Mouse (Mus musculus) left cerebral cortex, adult 9 months (tissue): ENCODE results near the gene Zfp882.
A peak's percentile ranks its signal among the peaks of the same experiment; 100 is the strongest.
"Not testable (repeated sequence)": the region's sequence is repeated elsewhere in the genome, so short reads cannot be mapped to it uniquely, and the experiment has no call there.

Source experiments
- DNase-seq, 2 experiments: peaks; one replicate each; pipeline ENCODE4 v3.0.0; 2022; ENCODE audit warnings: low spot score in 2 of 2

Zfp882 gene

DNA sequence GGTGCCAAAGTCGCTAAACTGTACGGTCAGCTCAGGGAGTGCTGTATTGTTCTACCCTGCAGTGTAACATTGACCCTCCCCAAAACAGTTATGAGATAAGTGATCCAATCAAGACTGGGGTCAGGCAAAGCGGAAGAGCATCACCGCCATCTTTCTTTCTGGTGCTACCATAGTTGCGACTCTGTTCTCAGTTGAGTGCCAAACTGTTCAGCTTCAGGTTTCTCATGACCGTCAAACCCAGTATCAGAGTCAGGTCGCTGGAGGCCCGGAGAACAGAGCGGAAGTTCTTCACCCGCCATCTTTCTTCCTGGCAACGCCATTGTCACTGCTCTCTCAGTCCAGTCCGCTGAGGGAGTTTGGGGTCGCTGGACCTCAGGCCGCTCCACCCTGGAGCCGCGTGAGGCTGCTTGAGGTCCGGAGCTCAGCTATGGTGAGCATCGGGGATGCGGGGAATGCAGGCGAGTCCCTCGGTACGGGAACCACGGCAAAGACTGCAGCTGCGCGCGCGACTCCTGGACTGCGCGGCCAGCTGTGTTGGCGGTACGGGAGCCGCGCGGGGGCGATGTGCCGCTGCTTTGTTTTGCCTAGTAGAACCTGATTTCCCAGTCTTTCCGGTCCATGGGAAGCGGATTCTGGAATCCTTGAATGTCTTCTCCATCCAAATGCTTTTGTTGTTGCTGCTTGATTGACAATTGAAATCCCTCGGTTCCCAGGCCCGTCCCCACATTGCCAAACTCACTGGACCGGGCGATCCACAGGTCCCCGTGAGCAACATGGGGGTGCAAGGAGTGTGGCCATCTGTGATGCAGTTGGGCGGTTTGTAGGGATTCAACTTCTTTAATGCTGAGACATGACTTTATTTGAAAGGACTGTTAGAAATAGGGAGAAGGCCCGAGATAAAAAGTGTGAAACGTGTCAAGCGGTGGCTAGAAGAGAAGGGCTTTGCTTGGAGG is at the start of gene Zfp882, which contains the start of gene Zfp617:
Zfp882 (plus strand) TSS at position 300 of the 953 bp plus-strand sequence.
Zfp617 (plus strand) TSS at position 327 of the 953 bp plus-strand sequence.
- DNase-seq, result peak; percentile 87 to 94

DNA sequence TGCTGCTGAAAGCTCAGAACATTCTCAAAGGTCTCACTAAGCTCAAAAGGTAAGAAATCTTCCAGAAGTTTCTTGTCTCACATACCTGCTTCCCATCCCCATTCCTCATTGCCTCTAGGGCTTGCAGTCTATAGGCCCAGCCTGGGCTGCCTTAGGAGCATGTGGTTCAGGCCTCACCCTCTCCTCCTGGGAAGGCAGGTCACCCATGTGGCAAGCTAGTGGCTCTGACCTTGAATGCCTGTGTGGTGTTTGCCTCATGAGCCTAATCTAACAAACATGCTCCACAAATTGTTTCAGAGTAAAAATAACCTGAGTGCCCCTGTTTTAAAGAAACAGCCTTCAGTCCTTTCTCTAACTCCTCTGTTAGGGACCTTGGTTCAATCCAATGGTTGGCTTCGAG is 46.9 kb upstream of the Zfp882 start:
- not testable (repeated sequence) for DNase-seq

DNA sequence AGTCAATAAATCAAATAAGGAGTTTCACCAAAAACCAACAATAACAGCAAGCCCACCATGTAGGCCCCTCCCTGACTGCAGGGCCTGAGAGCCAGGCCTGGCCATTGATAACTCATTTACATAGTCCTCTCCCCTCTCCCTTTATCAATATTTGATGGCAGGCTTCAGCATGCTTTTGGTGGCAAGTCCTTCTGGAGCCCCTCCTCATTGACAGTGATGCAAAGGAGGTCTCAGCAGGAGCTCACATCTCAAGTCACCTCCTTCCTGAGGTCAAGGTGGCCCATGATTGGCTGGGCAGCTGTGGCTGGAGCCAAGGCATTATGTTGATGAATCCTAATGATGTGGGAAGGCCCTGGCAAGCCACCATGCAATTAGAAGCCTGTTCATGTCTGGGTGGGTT is 46.4 kb upstream of the Zfp882 start:
- DNase-seq, result not testable (repeated sequence)

DNA sequence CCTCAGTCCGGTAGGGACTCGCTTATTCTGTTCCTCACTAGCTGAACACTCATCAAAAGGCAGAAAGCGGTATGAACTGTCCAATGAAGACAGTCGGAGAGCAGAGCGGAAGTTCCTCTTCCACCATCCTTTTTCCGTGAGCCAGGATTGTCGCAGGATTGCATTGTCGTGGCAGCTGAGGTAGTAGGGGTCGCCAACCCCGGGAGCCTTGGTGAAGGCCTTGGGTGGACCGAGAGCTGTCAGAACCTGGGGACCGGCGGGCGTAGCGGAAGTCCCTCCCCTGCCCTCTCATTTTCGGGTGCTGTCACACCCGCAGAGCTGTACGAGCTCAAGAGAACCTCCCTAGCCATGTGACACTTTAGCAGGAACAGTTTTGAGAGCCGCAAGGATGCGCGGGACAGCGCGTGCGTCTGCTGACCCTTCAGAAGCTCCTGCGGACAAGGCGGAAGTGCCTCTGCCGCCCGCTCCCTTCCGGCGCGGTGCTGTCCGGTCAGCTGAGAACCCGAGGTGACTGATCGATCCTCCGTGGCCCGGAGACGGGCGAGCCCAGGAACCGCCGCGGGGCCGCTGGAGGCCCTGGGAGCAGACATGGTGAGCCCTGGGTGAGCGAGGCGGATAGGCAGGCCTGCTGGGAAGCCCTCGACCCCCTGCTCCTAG is 26.7 kb upstream of the Zfp882 start, which contains the start of gene Zfp709:
Zfp709 (plus strand) TSS at position 402 of the 657 bp plus-strand sequence.
- peak; percentile 20 to 62 for DNase-seq

DNA sequence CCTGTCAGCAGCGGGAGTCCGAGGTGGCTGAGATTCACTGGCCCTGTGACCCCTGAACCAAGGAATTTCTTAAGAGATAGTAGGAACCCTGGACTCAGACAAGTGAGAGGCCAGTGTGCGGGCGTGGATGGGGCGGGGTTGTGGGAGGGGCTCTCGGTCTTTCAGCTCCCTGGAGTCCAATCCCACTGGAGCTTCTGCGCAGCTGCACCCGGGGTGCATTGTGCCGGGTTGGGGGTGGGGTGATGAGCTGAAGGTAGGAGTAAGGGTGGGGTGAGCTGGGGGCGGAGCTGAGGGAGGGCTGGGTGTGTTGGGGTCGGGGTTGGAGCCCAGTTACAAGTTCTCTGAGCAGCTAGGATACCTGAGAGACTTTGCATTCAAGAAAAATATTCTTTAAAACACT is 7.7 kb upstream of the Zfp882 start:
- not testable (repeated sequence) for DNase-seq

DNA sequence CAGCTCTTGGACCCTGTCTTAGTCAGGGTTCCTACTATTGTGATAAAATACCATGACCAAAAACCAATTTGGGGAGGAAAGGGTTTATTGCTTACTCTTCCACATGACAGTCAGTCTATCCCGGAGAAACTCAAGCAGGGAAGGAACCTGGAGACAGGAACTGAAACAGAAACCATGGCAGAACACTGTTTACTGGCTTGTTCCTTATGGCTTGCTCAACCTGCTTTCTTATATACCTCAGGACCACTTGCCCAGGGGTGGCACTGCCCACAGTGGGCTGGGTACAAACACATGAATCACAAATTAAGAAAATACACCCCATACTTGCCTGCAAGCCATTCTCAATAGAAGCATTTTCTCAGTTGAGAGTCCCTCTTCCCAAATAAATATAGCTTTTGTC is 5.3 kb upstream of the Zfp882 start:
- DNase-seq, result not testable (repeated sequence)

DNA sequence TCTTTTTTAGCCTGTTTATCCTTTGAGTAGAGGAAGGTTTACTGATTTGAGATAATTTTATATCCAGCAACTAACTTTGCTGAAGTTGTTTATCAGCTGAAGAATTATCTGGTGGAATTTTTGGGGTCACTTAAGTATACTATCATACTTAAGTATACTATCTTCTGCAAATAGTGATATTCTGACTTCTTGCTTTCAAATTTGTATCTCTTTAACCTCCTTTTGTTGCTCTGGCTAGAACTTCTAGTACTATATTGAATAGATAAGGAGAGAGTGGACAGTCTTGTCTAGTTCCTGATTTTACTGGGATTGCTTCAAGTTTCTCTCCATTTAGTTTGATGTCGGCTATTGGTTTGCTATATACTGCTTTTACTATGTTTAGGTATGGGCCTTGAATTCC is 1.6 kb upstream of the Zfp882 start:
- no peak for DNase-seq

DNA sequence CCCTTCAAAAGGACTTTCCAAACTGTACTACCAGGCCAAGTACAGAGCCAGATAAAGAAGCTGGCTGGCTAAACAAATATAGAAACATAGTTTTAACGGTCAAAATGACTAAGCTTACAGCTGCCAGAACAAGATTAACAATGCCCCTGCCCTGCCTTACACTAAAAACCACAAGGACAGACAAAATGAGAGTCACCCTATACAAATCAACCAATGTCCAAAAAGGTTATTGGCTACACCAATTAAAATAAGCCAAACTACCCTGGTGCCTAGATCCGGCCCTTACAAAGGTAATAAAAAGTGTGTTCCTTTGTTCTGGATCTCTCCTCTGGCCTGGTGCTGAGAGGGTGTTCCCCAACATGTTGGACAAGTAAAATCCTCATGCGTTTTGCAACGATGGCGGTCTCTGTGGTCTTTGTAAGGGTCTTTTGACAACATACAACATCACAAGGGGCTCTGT is 580 bp upstream of the Zfp882 start:
- DNase-seq, result no peak

DNA sequence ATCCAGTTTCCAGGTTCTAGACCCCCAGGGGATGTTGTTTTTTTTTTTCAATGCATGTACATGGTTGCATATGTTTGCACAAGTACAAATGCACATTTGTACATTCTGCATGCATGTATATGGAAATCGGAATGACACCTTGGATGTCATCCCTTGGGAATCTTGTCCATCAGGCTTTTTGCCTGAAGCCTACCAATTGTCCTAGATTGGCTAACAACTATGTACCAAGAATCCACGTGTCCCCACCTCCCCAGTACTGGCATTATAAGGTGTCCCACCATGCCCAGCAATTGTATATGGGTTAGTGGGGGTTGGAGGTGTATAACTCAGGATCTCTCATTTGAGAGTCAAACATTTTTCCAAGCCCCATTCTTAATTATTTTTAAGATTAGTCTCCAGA is 3.9 kb downstream of the Zfp882 start:
- DNase-seq, result no peak

DNA sequence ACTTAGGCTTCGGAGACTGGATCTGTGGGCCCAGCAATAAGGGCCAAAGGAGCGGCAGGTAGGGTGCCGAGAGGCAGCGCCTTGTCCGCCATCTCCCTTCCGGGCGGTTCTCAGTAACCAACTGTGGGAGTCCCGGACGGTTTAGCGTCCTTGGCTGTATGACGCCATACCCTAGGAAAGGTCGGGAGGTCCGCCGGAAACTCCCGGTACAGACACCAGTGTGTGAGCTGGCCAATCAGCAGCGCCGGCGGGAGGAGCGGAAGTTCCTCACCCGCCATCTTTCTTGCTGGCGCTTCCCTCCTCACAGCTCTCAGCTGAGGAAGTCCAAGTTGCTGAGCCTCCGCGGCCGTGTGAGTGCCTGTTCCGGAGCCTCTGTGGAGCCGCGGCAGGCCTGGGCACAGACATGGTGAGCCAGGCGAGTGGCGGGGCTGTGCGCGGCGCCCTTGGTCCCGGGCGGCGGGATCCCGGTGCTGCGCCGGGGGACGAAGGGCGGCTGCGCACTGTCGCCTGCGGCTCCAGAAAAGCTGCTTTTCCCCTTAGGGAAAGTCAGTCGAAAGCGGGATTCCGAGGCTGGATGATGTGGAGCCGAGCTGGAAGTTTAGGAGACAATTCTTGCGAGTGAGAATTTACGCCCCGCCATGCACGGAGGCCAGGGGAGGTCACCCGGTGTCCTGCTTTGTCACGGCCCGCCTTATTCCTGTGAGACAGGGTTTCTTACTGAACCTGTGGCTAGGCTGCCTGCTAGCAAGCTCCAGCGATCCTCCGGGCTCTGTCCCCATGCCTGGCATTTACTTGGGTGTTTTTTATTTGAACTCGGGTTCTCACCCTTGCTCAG is 14.4 kb downstream of the Zfp882 start:
- peak; percentile 89 to 96 for DNase-seq

DNA sequence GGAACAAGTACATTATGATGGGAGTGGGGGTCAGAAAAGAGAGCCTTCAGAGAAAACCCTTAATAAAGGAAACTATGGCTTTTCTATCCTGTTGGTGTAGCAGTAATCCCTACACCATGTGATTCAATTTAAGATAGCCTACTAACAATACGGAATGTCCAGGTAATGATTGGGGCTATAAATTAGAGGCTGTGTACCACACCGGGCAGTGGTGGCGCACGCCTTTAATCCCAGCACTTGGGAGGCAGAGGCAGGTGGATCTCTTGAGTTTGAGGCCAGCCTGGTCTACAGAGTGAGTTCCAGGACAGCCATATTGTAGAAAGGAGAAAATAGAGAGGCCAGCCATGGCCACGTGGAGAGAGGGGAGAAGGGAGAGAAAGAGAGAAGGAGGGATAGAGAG is 17.4 kb downstream of the Zfp882 start:
- no peak for DNase-seq

DNA sequence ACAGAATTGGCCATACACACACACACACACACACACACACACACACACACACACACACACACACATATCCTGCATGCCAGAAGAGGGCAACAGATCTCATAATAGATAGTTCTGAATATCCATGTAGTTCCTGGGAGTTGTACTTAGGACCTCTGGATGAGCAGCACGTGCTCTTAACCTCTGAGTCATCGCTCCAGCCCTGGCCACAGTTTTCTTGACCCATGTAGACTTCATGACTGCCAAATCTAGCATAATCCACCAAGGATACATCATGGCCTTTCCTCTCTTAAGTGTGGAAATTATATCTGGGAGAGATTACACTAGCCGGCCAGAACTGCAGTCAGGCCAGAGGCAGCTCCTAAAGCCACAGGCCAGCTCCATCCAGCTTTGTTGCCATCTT is 18.1 kb downstream of the Zfp882 start:
- DNase-seq, result no peak

DNA sequence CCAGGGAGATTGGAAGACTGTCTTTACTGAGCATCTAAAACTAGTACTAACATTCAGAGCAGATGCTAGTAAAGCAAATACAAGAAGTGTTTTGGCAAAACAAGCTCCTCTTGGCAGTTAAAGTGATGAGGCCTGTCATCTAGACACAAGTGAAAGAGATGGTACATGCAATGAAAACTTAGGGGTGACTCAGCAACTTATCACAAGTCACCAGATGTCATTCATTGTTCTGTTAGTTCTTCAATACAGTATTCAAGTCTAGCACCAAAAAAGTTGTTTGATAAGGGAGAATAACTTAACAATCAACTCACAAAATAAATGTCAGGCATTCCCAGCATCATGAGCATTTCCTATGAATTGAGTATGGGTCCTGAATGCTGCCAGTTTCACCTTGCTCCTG is 19.4 kb downstream of the Zfp882 start:
- DNase-seq, result no peak

DNA sequence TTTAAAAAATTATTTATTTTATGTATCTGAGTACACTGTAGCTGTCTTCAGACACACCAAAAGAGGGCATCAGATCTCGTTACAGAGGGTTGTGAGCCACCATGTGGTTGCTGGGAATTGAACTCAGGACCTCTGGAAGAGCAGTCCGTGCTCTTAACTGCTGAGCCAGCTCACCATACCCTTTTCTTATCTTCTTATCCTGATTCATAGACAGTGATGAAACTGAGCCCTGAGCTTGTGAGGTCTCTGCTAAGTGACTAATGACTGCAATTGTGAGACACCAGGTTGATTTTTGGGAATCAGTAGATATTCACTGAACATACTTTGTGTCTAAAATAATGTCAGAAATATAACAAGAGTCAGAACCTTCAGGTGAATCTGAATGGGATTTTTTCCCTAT is 29.6 kb downstream of the Zfp882 start:
- DNase-seq, result not testable (repeated sequence)

DNA sequence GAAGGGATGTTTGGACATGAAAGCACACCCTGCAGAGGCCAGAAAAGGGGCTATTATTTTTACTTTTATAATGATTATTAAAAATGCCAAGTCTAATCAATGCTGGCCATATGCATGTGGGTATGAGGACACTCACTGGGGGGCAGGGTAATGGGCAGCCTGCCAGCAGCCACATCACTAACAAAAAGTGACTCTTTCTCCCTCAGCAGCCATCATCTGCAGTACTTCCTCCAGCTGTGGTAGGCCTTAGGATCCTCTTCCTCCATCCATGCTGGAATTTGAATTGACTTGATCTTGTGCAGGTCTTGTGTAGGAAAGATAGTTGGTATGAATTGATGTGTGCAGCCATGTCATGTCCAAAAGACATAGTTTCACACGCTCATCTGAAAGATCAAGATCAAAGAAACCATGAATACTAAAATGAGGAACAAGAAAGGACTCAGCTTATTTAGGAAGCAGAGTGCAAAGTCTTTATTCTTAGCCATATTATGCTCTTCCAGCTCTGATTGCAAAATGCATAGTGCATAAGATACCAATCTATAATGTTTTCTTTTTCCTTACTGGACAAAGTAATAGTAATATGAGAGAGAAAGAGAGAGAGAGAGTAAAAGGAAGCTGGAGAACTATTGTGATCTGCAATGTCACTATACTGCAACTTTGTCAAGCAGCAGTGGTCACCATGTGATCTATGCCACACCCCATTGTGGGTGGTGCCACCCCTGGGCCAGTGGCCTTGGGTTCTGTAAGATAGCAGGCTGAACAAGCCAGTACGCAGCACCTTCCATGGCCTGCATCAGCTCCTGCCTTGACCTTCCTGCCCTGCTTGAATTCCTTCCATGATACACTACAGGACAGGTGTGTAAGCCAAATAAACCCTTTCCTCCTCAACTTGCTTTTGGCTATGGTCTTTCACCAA is 32.1 kb downstream of the Zfp882 start:
- no peak for DNase-seq

DNA sequence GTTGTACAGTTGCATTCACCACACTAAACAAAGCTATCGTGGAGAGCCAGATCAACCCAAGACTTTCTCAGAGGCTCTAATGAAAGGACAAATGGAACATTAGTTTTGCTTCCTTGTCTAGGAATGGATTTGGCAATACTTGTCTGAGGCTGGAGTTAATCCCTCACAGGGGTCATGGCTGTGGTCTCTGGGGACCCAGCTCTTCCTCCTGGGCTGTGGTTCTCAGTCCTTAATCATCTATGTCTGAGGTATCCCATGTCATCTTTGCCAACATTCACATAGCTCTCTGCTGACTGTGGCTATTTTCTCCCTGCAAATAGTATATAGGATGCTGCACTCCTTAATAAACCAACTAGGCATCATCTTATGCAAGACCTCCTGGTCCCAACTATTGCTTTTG is 33.4 kb downstream of the Zfp882 start:
- no peak for DNase-seq

DNA sequence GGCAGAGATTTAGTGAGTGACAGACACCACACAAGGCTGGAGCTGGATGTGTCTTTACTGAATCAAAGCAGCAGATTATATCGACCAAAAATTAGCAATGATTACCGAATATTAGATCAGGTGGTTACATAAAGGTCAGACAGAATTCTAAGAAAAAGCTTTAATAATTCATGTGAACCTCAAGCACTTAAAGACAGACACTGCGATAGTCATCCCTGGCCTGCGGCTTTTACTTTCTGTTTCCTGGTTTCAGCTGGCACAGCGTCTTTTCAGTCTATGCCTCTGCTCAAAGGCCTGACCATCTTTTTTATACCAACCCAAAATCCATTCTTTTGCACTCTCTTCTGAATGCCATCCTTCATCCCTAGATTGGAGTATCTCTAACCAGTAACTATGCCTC is 40.2 kb downstream of the Zfp882 start:
- DNase-seq, result no peak

DNA sequence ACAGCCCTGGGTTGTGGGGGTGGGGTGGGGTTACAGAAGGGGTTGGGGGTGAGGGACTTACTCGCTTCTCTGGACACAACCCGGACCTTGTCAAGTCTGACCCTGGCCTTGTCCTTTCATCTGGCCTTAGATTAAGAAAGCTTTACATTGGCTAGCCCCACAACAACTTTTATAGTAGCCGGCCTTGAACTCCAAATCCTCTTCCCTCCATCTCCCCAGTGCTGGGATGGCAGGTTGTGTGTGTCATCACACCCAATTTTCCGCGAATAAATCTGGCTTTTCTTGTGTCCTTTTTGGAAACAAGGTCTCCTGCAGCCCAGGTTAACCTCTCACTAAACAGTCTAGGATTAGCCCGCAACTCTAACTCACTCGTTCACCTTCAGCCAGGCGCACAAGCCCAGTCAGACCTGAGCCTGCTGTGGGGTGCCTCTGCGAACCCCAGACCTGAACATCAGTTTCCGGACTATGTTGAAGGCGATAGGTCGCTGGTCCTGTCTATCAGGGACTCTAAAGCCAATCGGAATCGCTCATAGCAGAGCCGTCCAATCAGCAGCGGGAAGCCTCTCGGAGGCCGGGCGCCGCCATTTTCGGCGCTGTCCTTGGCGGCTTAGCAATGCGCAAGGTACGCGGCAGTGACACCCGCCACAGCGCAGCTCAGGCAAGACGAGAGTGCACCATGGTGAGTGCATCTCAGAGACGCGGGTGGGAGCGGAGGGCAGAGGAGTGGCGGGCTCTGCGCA is 42.2 kb downstream of the Zfp882 start, which contains the start of gene Zfp961:
Zfp961 (plus strand) TSS at position 557 of the 740 bp plus-strand sequence.
- peak; percentile 93 to 99 for DNase-seq

DNA sequence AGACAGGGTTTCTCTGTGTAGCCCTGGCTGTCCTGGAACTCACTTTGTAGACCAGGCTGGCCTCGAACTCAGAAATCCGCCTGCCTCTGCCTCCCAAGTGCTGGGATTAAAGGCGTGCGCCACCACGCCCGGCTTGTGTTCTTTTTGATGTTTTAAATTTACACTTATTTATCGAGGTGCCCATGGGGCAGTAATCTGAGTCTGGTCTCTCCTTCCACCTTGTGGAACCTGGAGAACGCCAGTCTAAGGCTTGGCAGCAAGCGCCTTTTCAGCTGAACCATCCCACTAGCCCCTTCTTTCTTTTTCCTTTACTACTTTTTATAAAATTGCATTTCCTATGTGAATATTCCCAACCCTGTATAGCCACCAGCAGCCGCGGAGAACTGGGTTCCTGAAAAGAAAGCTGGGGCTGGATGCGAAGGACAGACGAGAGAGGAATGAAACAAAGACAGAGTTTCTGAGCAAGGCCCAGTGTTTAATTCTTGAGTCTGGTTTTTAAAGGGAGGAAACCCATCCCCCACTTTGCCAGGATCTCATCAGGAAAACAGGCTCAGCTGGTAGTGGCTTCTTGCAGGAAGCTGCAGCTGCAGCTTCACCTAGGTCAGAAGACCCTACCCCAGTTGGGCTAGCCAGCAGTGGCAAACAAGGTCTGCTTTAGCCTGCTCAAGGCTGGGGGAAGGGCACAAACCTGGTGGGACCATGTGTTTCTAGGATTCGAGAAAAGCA is 43.2 kb downstream of the Zfp882 start:
- no peak for DNase-seq
